Mouse (Mus musculus) MEL (cell line): Measurements from ENCODE around the gene Zbtb7b. TPM values are rescaled to one million over a fixed set of nuclear protein-coding genes. Genes with fewer than 3 reads are reported as not detected.

Experiments
- DNase-seq: peaks from one replicate; pipeline ENCODE4 v3.0.0; 2011; ENCODE audit warnings: low read depth, low spot score
- H3K27ac ChIP-seq: 2 replicates; pipeline ENCODE4 v1.5.1; 2012; ENCODE audit warnings: low read depth, mild to moderate bottlenecking, control low read depth, low read length, moderate library complexity; ENCODE audit not compliant: control insufficient read depth
- H3K27me3 ChIP-seq, 2 experiments: fragments of 150-350 bp in 1 of 2; sonication (generic) in 1 of 2; 2 replicates each; pipeline ENCODE4 v1.6.1; 2012; ENCODE audit warnings: low read length in 2 of 2, mild to moderate bottlenecking in 2 of 2, improper control_type of control experiment in 1 of 2, moderate library complexity in 1 of 2; ENCODE audit not compliant: insufficient read depth in 2 of 2, control insufficient read depth in 1 of 2
- H3K36me3 ChIP-seq, 2 experiments: 2 replicates each; pipeline ENCODE4 v1.6.1; 2012 to 2014; ENCODE audit warnings: low read length in 2 of 2, improper control_type of control experiment in 1 of 2, inconsistent platforms in 1 of 2, mild to moderate bottlenecking in 1 of 2; ENCODE audit not compliant: insufficient read depth in 2 of 2, control insufficient read depth in 1 of 2
- H3K4me1 ChIP-seq, 2 experiments: fragments of 150-350 bp in 1 of 2; sonication (generic) in 1 of 2; 2 replicates each; pipeline ENCODE4 v1.6.1; 2012; ENCODE audit warnings: low read length in 2 of 2, improper control_type of control experiment in 1 of 2, mild to moderate bottlenecking in 1 of 2; ENCODE audit not compliant: insufficient read depth in 2 of 2, control insufficient read depth in 1 of 2
- H3K4me3 ChIP-seq, 2 experiments: fragments of 150-350 bp in 1 of 2; sonication (generic) in 1 of 2; 2 replicates each; pipeline ENCODE4 v1.5.1; 2012; ENCODE audit warnings: low read depth in 2 of 2, low read length in 2 of 2, mild to moderate bottlenecking in 2 of 2, moderate library complexity in 2 of 2, control low read depth in 1 of 2, improper control_type of control experiment in 1 of 2; ENCODE audit not compliant: control insufficient read depth in 1 of 2, insufficient read depth in 1 of 2
- H3K79me2 ChIP-seq: 2 replicates; pipeline ENCODE4 v1.6.1; 2012; ENCODE audit warnings: mild to moderate bottlenecking, low read length, moderate library complexity; ENCODE audit not compliant: control insufficient read depth, poor library complexity, insufficient read depth
- H3K9ac ChIP-seq: 2 replicates; pipeline ENCODE4 v1.6.1; 2012; ENCODE audit warnings: low read depth, mild to moderate bottlenecking, control low read depth, low read length, moderate library complexity; ENCODE audit not compliant: control insufficient read depth, poor library complexity, severe bottlenecking
- H3K9me3 ChIP-seq: fragments of 150-350 bp; sonication (generic); replicated peaks from 2 replicates; pipeline ENCODE4 v1.6.1; 2012; ENCODE audit warnings: mild to moderate bottlenecking, low read length, improper control_type of control experiment, moderate library complexity; ENCODE audit not compliant: insufficient read depth
- CTCF ChIP-seq, 3 experiments: IDR thresholded peaks in 2 of 3; conservative IDR thresholded peaks in 1 of 3; 2 replicates each; pipeline ENCODE4 v1.5.1; 2011 to 2012; ENCODE audit warnings: low read length in 3 of 3, low read depth in 2 of 3, mild to moderate bottlenecking in 2 of 3, improper control_type of control experiment in 1 of 3, inconsistent platforms in 1 of 3, mixed read lengths in 1 of 3, moderate library complexity in 1 of 3; ENCODE audit not compliant: control insufficient read depth in 1 of 3, insufficient read depth in 1 of 3, poor library complexity in 1 of 3, severe bottlenecking in 1 of 3
- E2F4 ChIP-seq: IDR thresholded peaks from 2 replicates; pipeline ENCODE4 v1.6.1; 2011; ENCODE audit warnings: low read depth, low read length, improper control_type of control experiment, borderline replicate concordance
- GABPA ChIP-seq: IDR thresholded peaks from 2 replicates; pipeline ENCODE4 v1.6.1; 2012; ENCODE audit warnings: low read depth, mild to moderate bottlenecking, inconsistent platforms, low read length, improper control_type of control experiment, moderate library complexity
- GATA1 ChIP-seq: IDR thresholded peaks from 2 replicates; pipeline ENCODE4 v1.6.1; 2011; ENCODE audit warnings: low read depth, low read length, improper control_type of control experiment
- JUND ChIP-seq: IDR thresholded peaks from 2 replicates; pipeline ENCODE4 v1.6.1; 2011; ENCODE audit warnings: low read depth, mild to moderate bottlenecking, improper control_type of control experiment, low read length
- MAZ ChIP-seq: IDR thresholded peaks from 2 replicates; pipeline ENCODE4 v1.6.1; 2012; ENCODE audit warnings: low read depth, mild to moderate bottlenecking, inconsistent platforms, low read length, improper control_type of control experiment
- MEF2A ChIP-seq: IDR thresholded peaks from 2 replicates; pipeline ENCODE4 v1.6.1; 2014; ENCODE audit warnings: low read depth, mild to moderate bottlenecking, inconsistent platforms, low read length, improper control_type of control experiment; ENCODE audit not compliant: poor library complexity, insufficient replicate concordance, severe bottlenecking; ENCODE audit errors: extremely low read depth
- RAD21 ChIP-seq: IDR thresholded peaks from 2 replicates; pipeline ENCODE4 v1.6.1; 2011; ENCODE audit warnings: mild to moderate bottlenecking, low read depth, low read length, improper control_type of control experiment
- SIN3A ChIP-seq: IDR thresholded peaks from 2 replicates; pipeline ENCODE4 v1.6.1; 2012; ENCODE audit warnings: low read length, improper control_type of control experiment, inconsistent platforms
- TAL1 ChIP-seq: IDR thresholded peaks from 2 replicates; pipeline ENCODE4 v1.6.1; 2012; ENCODE audit warnings: mild to moderate bottlenecking, inconsistent platforms, low read length, moderate library complexity, mixed read lengths
- TCF12 ChIP-seq: IDR thresholded peaks from 2 replicates; pipeline ENCODE4 v1.6.1; 2014; ENCODE audit warnings: low read depth, mild to moderate bottlenecking, inconsistent platforms, low read length, improper control_type of control experiment, moderate library complexity
- UBTF ChIP-seq: IDR thresholded peaks from 2 replicates; pipeline ENCODE4 v1.6.1; 2012; ENCODE audit warnings: low read depth, mild to moderate bottlenecking, inconsistent platforms, low read length, improper control_type of control experiment, moderate library complexity, borderline replicate concordance; ENCODE audit not compliant: insufficient read depth
- USF1 ChIP-seq: IDR thresholded peaks from 2 replicates; pipeline ENCODE4 v1.6.1; 2014; ENCODE audit warnings: low read depth, mild to moderate bottlenecking, inconsistent platforms, low read length, improper control_type of control experiment, moderate library complexity
- USF2 ChIP-seq, 2 experiments: IDR thresholded peaks; 2 replicates each; pipeline ENCODE4 v1.6.1; 2011 to 2012; ENCODE audit warnings: improper control_type of control experiment in 2 of 2, low read length in 2 of 2, borderline replicate concordance in 1 of 2, inconsistent platforms in 1 of 2, low read depth in 1 of 2, mild to moderate bottlenecking in 1 of 2; ENCODE audit not compliant: insufficient read depth in 1 of 2
- ZKSCAN1 ChIP-seq: IDR thresholded peaks from 2 replicates; pipeline ENCODE4 v1.6.1; 2012; ENCODE audit warnings: low read depth, mild to moderate bottlenecking, inconsistent platforms, low read length, improper control_type of control experiment, moderate library complexity
- ZNF384 ChIP-seq: IDR thresholded peaks from 2 replicates; pipeline ENCODE4 v1.6.1; 2012; ENCODE audit warnings: low read depth, mild to moderate bottlenecking, inconsistent platforms, low read length, improper control_type of control experiment
- polyA plus RNA-seq, 2 experiments: library from polyadenylated mRNA; stranded (reverse) in 1 of 2; unstranded in 1 of 2; fragments of >175 nt in 1 of 2; fragments of >200 nt in 1 of 2; gene quantifications; 2 replicates each; pipeline versions ENCODE4 v1.2.1 to v1.2.4; 2012; ENCODE audit warnings: low replicate concordance in 2 of 2, low read depth in 1 of 2; ENCODE audit not compliant: insufficient read length in 2 of 2, insufficient read depth in 1 of 2, missing spikeins in 1 of 2
- total RNA-seq: library from RNA; depleted of rRNA; stranded (reverse); fragments of 300-350 nt; gene quantifications from 2 replicates; pipeline ENCODE4 v1.2.3, GENCODE M21; 2012

Zbtb7b gene
- total and polyA plus RNA-seq, 3 experiments = 8.5 to 20.1 TPM; not detected in 1

GRCm38 (mm10) chr3:89406887-89407286 is 12.3 kb upstream of the Zbtb7b start:
- H3K4me1 ChIP-seq = peaks cover 0 to 6% of the 10 kb centered on the region in 2 experiments; a peak in 2 of 4 replicates
- no peaks in the 10 kb centered on the region for H3K9me3 ChIP-seq
- H3K9ac ChIP-seq = no peak overlapping the region
- no peak overlapping the region for H3K4me3 ChIP-seq
- H3K79me2 ChIP-seq = peaks cover 10% of the 10 kb centered on the region
- H3K27me3 ChIP-seq = no peaks in the 10 kb centered on the region
- H3K36me3 ChIP-seq = peaks cover 7 to 11% of the 10 kb centered on the region in 2 experiments; a peak in 3 of 4 replicates
- no peak overlapping the region for H3K27ac ChIP-seq
- no peak for DNase-seq
- TF ChIP-seq GATA1 (no peak), JUND (no peak), MAZ (no peak), CTCF (IDR thresholded peaks at IDR 0.05 in 2 of 3, conservative IDR thresholded peaks at IDR 0.05 in 1 of 3; ENCODE audit: control insufficient read depth in 1 of 3, insufficient read depth in 1 of 3, low read depth in 2 of 3, low read length in 3 of 3, poor library complexity in 1 of 3, severe bottlenecking in 1 of 3) (no peak), E2F4 (no peak), GABPA (no peak), USF2 (IDR thresholded peaks at IDR 0.05; ENCODE audit: borderline replicate concordance in 1 of 2, insufficient read depth in 1 of 2, low read depth in 1 of 2, low read length in 2 of 2) (no peak), TCF12 (no peak), UBTF (no peak), TAL1 (no peak), SIN3A (no peak), ZNF384 (no peak)

GRCm38 (mm10) chr3:89402693-89403092 is 8.1 kb upstream of the Zbtb7b start, which contains the start of gene Lenep:
Lenep (minus strand) TSS chr3:89402793.
- no peaks in the 10 kb centered on the region for H3K9me3 ChIP-seq
- peaks cover 0 to 13% of the 10 kb centered on the region in 2 experiments; a peak in 2 of 4 replicates for H3K36me3 ChIP-seq
- no peak within 1 kb of the TSS for H3K4me3 ChIP-seq
- DNase-seq = no peak
- TF ChIP-seq GATA1 (no peak), USF2 (IDR thresholded peaks at IDR 0.05; ENCODE audit: borderline replicate concordance in 1 of 2, insufficient read depth in 1 of 2, low read depth in 1 of 2, low read length in 2 of 2) (no peak), MAZ (no peak), MEF2A (no peak), RAD21 (no peak), JUND (no peak), USF1 (no peak), CTCF (IDR thresholded peaks at IDR 0.05 in 2 of 3, conservative IDR thresholded peaks at IDR 0.05 in 1 of 3; ENCODE audit: control insufficient read depth in 1 of 3, insufficient read depth in 1 of 3, low read depth in 2 of 3, low read length in 3 of 3, poor library complexity in 1 of 3, severe bottlenecking in 1 of 3) (no peak), ZKSCAN1 (no peak)
- no peaks in the 10 kb centered on the region for H3K79me2 ChIP-seq
- H3K27me3 ChIP-seq = no peaks in the 10 kb centered on the region
- no peaks in the 10 kb centered on the region for H3K4me1 ChIP-seq
- no peak within 1 kb of the TSS for H3K27ac ChIP-seq
- H3K9ac ChIP-seq = no peak within 1 kb of the TSS
